Mouse (Mus musculus): Measurements from ENCODE around the gene Cfap58.

DNA sequence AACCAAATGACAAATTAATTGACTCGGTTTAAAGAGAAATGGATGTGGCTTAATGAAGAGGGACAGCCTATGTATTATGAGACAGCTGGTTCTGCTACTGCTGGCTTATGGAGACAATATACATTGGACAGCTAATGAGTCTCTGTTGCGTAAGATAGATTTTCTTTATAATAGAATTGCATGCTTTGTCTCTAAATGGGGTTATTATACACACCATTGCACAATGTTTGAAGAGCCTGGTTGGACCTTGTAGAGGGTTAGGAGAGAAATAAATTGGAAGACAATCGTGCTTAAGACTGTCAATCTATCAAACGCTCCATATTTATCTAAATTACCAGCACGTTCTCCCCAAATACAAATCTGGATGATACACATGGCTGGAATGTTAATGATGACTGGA, 85.3 kb downstream of the Cfap58 start:
- TF ChIP-seq CTCF (conservative IDR thresholded peaks at IDR 0.05; ENCODE audit: insufficient read depth, insufficient read length, low read depth, low read length), result no peak
- TF ChIP-seq POLR2A (IDR thresholded peaks at IDR 0.05; ENCODE audit: low read depth, low read length), result no peak
